Mouse (Mus musculus) left cerebral cortex, postnatal 10 days (tissue): Measurements from ENCODE around the gene Ap2a2. TPM values are rescaled to one million over a fixed set of nuclear protein-coding genes. Genes with fewer than 3 reads are reported as not detected.
A peak's percentile ranks its signal among the peaks of the same experiment; 100 is the strongest.
"Not testable (repeated sequence)": the region's sequence is repeated elsewhere in the genome, so short reads cannot be mapped to it uniquely, and the experiment has no call there.

Experiments used
- DNase-seq, 2 experiments: peaks; one replicate each; pipeline ENCODE4 v3.0.0; 2021 to 2022; ENCODE audit warnings: low spot score in 2 of 2, mixed read lengths in 1 of 2; ENCODE audit errors: extremely low spot score in 1 of 2
- intact Hi-C: fragments of 180-260 bp; cut with DNase I; formaldehyde crosslinking; loops from one replicate; pipeline ENCODE4 v1.15.1; 2025
- microRNA-seq: library from miRNA; unstranded; fragments of <30 nt; microRNA quantifications from one replicate; pipeline ENCODE4 v1.2.0, GENCODE M21; 2022
- total RNA-seq, 2 experiments: library from RNA; stranded (reverse); gene quantifications; 2 replicates each; pipeline ENCODE4 v1.2.3; 2021

Ap2a2 gene
- total RNA-seq, 2 experiments from 2014 or later, result 257 to 265 TPM

GRCm38 (mm10) chr7:141638513-141639334 is 76.8 kb downstream of the Ap2a2 start:
- DNase-seq, intact Hi-C loops: not testable (repeated sequence)

- DNase-seq, intact Hi-C loops: not testable (repeated sequence)
Measured at GRCm38 (mm10) chr7:141639335-141639890, 77.4 kb downstream of the Ap2a2 start.

GRCm38 (mm10) chr7:141642375-141642774 is 80.4 kb downstream of the Ap2a2 start:
- no peak for DNase-seq
- intact Hi-C loops, result no loop called here

GRCm38 (mm10) chr7:141643160-141643559 is 81.2 kb downstream of the Ap2a2 start:
- intact Hi-C loops, result no loop called here
- DNase-seq, result no peak

DNA sequence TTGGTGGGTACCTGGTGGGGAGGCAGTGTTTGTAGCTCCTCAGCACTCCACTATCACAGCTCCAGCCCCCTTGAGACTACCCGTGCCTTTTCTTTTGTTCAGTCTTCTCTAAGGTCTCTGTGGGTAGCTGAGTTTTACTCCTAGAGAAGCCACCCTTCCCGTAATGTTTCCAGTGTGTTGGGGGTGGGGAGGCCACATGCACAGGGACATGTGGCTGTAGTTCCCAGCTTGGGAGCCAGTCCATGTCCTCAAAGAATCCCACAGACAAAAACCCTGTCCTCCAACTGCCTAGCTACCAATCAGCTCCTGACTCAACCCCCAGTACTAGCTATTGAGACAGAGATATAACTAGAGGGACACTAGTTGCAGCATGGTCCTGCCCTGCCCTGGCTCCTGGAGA is 85.1 kb downstream of the Ap2a2 start:
- DNase-seq, result peak in 1 of 2 experiments; percentile 50
- intact Hi-C loops, result no loop called here

DNA sequence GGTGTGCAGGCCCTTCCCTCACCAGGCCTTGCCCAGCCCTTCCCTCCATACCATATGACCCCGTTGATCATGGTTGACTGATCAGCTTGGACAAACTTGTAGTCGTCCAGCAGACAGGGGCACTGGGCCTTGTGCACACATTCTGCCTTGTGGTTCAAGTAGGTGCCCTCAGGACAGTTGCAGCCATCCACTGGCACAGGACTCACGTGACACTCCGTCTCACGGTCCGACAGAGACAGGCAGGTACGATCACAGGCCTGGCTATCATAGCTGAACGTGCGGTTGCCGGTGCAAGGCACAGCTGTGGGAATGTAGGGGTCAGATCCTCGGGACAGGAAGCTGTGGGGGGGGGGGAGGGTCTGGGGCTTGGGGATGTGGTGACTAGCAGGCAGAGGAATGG is 85.8 kb downstream of the Ap2a2 start:
- no peak for DNase-seq
- intact Hi-C loops, result no loop called here

DNA sequence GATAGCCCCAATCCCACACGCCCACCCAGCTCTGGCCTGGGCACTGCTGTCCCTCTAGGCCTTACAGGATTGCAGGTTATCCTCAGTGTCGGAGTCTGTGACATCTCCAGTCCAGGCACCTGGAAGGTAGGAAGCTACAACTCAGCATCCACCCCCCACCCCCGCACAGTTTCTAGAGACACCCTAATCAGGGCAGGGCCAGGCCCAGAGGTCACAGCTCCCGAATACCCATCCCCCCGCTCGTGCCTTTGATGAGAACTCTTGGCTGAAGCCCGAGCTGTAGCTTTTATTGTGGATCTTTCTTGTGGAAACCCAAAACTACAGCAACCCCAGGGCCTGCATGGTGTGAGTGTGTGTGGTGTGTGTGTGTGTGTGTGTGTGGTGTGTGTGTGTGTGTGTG is 90.2 kb downstream of the Ap2a2 start:
- intact Hi-C loops, result no loop called here
- DNase-seq, result no peak

GRCm38 (mm10) chr7:141660346-141660745 is 98.4 kb downstream of the Ap2a2 start:
- intact Hi-C loops, result no loop called here

DNA sequence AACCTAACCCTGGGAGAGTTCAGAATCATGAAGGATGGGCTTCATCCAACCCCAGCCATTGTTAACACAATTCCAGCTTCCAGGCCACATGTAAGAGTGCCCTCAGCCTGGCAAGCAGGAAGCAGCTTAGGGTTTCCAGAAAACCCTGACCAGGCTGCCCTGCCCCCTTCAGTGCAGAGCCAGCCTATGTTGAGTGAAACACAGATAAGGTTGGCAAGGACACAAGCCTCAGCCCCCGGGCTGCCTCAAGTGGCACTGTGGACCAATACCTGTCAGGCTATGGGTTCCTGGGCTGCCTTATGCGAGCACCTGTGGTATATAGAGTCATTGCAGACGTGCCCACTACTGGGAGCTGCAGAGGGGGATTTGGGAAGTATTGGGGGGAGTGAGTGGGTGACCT is 99.5 kb downstream of the Ap2a2 start:
- intact Hi-C loops, result no loop called here

More at GRCm38 (mm10) chr7:141660346-141660745, 98.4 kb downstream of the Ap2a2 start:
- no peak for DNase-seq

DNA sequence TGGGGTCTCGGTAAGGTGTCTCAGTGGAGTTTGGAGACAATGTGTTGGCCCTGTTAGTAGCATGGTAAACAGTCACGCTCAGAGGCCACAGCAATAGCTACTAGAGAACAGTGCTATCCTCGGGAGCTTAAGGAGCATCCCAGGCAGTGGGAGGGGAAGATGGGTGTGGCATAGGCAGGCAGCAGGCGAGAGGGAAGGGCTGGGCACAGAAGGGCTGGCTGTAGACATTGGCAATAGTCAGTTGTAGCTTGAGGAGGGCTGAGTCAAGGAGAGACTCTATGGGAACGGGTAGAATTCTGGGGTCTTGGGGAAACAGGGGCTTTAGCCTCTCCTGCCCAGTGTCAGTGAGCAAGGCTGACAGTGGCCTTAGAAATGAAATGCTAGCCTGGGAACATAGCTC is 100.2 kb downstream of the Ap2a2 start:
- peak in 1 of 2 experiments; percentile 4 for DNase-seq
- intact Hi-C loops, result no loop called here

More for the DNA sequence above, 99.5 kb downstream of the Ap2a2 start:
- peak in 1 of 2 experiments; percentile 15 for DNase-seq

- DNase-seq, result peak in 1 of 2 experiments; percentile 48
Measured at GRCm38 (mm10) chr7:141666190-141666589, 104.2 kb downstream of the Ap2a2 start.

GRCm38 (mm10) chr7:141669097-141669496 is 107.1 kb downstream of the Ap2a2 start:
- intact Hi-C loops, DNase-seq: not testable (repeated sequence)

More at GRCm38 (mm10) chr7:141666190-141666589, 104.2 kb downstream of the Ap2a2 start:
- intact Hi-C loops, result no loop called here

DNA sequence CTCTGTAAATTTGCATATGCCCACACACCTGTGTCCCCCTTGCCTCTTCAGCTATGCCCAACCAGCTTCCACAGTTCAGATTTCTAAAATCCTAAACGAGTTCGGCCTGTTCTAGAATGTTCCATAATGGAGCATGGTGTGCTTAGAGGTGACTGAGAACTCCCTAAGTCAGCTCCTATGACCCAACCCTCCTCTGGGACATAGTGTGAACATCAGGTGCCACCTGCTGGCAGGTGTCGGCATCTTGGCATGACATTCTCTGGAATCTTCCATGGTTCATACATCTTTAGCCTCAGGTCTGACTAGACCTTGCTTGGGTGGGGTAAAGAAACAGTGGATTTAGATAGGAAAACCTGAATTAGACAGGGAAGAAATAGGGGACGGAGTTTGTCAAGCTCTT is 109.0 kb downstream of the Ap2a2 start:
- intact Hi-C loops, result no loop called here
- DNase-seq, result no peak

DNA sequence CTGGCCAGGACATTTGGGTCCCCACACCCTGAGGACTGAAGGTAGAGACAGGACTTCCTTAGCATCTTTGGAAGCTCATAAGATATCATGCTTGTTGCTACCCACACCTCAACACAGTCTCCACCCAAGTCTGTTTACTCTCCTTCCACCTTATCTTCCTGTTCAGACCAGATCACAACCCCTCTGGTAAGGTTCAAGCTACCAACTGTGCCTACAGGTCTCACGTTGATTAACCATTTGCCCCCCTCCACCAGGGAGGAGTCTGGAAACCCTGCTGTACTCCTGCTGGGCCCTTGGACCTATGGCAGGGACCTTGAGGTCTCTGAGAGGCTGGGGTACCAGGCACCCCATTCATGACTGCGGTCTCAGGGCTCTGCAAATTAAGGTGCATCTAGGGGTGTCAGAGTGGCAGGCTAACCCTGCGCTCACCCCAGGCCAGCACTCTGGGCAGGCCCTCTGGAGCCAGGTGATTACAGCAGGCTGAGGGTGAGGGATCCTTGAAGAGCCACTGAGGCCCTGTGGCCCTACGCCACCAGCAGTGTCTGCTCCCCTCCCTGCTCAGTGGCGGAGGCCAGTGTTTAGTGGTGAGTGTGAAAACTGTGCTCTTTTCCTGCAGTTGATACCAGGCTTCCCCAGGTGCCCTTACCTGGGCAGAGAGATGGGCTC is 109.8 kb downstream of the Ap2a2 start:
- intact Hi-C loops, result no loop called here
- DNase-seq, result no peak

DNA sequence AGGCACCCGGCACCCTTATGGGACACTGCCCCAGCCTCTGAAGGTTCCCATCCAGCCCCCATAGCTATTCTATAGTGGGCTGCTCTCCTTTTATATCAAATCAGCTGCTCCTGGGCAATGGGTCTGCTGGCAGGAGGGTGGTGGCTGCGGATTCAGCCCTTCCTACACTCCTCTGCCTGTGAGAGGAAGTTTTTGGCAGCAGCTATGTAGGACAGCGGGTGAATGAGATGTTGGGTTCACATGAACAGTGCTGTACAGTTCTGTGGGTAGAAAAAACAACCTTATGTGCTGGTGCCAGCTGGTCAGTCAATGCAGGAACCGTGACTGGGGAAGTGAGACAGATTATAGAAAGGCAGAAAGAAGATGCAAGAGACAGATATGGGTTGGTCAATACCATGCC is 116.9 kb downstream of the Ap2a2 start:
- no peak for DNase-seq
- intact Hi-C loops, result no loop called here

Small RNA genes lying within 50 kb of the gene (microRNA-seq; reads per million reads assigned to microRNA genes)
- 14.4 reads per million, percentile 35 among the genes with 10 or more reads in this experiment for gene Mir7063

Other genes starting within 250 kb of the Ap2a2 start
- 100 to 1,000 TPM; 258 to 269 TPM for gene Deaf1, start 234.5 kb upstream of the Ap2a2 start, total RNA-seq
- gene Tmem80, start 234.4 kb upstream of the Ap2a2 start, total RNA-seq, result 10 to 100 TPM; 21.6 to 23.5 TPM
- gene Eps8l2, start 223.3 kb upstream of the Ap2a2 start, total RNA-seq, result 1 to 10 TPM; 1.1 to 1.4 TPM
- gene Taldo1, start 170.0 kb upstream of the Ap2a2 start, total RNA-seq, result 100 to 1,000 TPM; 113 to 114 TPM
- 10 to 100 TPM; 38.2 to 39.5 TPM for gene Gatd1, start 148.0 kb upstream of the Ap2a2 start, total RNA-seq
- gene Cend1, start 132.7 kb upstream of the Ap2a2 start, total RNA-seq, result 100 to 1,000 TPM; 267 to 296 TPM
- 100 to 1,000 TPM; 286 to 306 TPM for gene Slc25a22, start 124.3 kb upstream of the Ap2a2 start, total RNA-seq
- gene Pidd1, start 118.1 kb upstream of the Ap2a2 start, total RNA-seq, result 1 to 10 TPM; 1.8 to 2.0 TPM
- 100 to 1,000 TPM; 687 to 705 TPM for gene Rplp2, start 114.8 kb upstream of the Ap2a2 start, total RNA-seq
- 10 to 100 TPM; 19.2 to 25.5 TPM for gene Pnpla2, start 107.0 kb upstream of the Ap2a2 start, total RNA-seq
- gene Cracr2b, start 101.1 kb upstream of the Ap2a2 start, total RNA-seq, result 1 to 10 TPM; 3.4 to 5.8 TPM
- 10 to 100 TPM; 31.8 to 33.7 TPM for gene Cd151, start 94.8 kb upstream of the Ap2a2 start, total RNA-seq
- 10 to 100 TPM; 43.8 to 45.0 TPM for gene Polr2l, start 87.0 kb upstream of the Ap2a2 start, total RNA-seq
- 10 to 100 TPM; 29.0 to 35.4 TPM for gene Tspan4, start 86.9 kb upstream of the Ap2a2 start, total RNA-seq
- 10 to 100 TPM; 69.2 to 71.1 TPM for gene Chid1, start 22.3 kb upstream of the Ap2a2 start, total RNA-seq
- not detected for gene Muc6, start 93.1 kb downstream of the Ap2a2 start, total RNA-seq
- gene Muc2, start 128.2 kb downstream of the Ap2a2 start, total RNA-seq, result under 1 TPM; 0.34 to 0.55 TPM
- gene Muc5ac, start 226.8 kb downstream of the Ap2a2 start, total RNA-seq, result not detected